Mouse (Mus musculus) hindbrain, embryonic 11.5 days (tissue): ENCODE measurements around the gene Slco1a5. TPM values are rescaled to one million over a fixed set of nuclear protein-coding genes. Genes with fewer than 3 reads are reported as not detected.

Source experiments
- ATAC-seq: fragments of 200-750 bp; cut with Nextera tagmentation; 2 replicates; pipeline ENCODE4 v1.8.0; 2017; ENCODE audit warnings: mild to moderate bottlenecking, moderate TSS enrichment, moderate library complexity; ENCODE audit not compliant: low FRiP score
- DNase-seq: peaks from one replicate; pipeline ENCODE4 v3.0.0-alpha.2; 2015; ENCODE audit warnings: low spot score
- H3K27ac ChIP-seq: fragments of 300-500 bp; sonication (generic); 2 replicates; pipeline ENCODE4 v1.5.1; 2014; ENCODE audit warnings: mild to moderate bottlenecking, low read depth, low read length
- H3K27me3 ChIP-seq: fragments of 300-500 bp; sonication (generic); 2 replicates; pipeline ENCODE4 v1.6.1; 2014; ENCODE audit warnings: mild to moderate bottlenecking, low read length, moderate library complexity, mixed read lengths; ENCODE audit not compliant: control insufficient read depth, insufficient read depth
- H3K36me3 ChIP-seq: fragments of 300-500 bp; sonication (generic); 2 replicates; pipeline ENCODE4 v1.6.1; 2014; ENCODE audit warnings: mild to moderate bottlenecking, low read length, moderate library complexity, mixed read lengths; ENCODE audit not compliant: control insufficient read depth, insufficient read depth
- H3K4me1 ChIP-seq: fragments of 300-500 bp; sonication (generic); replicated peaks from 2 replicates; pipeline ENCODE4 v1.6.1; 2014; ENCODE audit warnings: low read length, mixed read lengths; ENCODE audit not compliant: control insufficient read depth, insufficient read depth
- H3K4me2 ChIP-seq: fragments of 300-500 bp; sonication (generic); replicated peaks from 2 replicates; pipeline ENCODE4 v1.6.1; 2014; ENCODE audit warnings: mild to moderate bottlenecking, low read depth, low read length
- H3K4me3 ChIP-seq: fragments of 300-500 bp; sonication (generic); 2 replicates; pipeline ENCODE4 v1.5.1; 2014; ENCODE audit warnings: low read depth, low read length
- H3K9ac ChIP-seq: fragments of 300-500 bp; sonication (generic); 2 replicates; pipeline ENCODE4 v1.6.1; 2014; ENCODE audit warnings: low read depth, low read length
- H3K9me3 ChIP-seq: fragments of 300-500 bp; sonication (generic); 2 replicates; pipeline ENCODE4 v1.6.1; 2016; ENCODE audit warnings: low read length; ENCODE audit not compliant: control insufficient read depth
- WGBS: fragments of 180-500 bp; shearing (Covaris S2); extraction: QIAGEN DNeasy Blood & Tissue Kit; methylation state at CpG from one replicate; pipeline ENCODE4 v1.1.7; 2014; 5-methylcytosine and 5-hydroxymethylcytosine counted together
- polyA plus RNA-seq: library from polyadenylated mRNA; unstranded; fragments of >200 nt; fragmentation: Nextera tagmentation; extraction: Ambion mirVana; gene quantifications from 2 replicates; pipeline ENCODE4 v1.2.1, GENCODE M21; 2014

Slco1a5 gene
- polyA plus RNA-seq, 1 experiment from 2014 or later: 0.65 TPM

GRCm38 (mm10) chr6:142245065-142245464, 77.7 kb downstream of the Slco1a5 start:
- Histone ChIP-seq H3K27me3 (no peaks in the 10 kb centered on the region), H3K4me1 (no peaks in the 10 kb centered on the region), H3K9me3 (no peaks in the 10 kb centered on the region), H3K4me3 (no peak overlapping the region), H3K36me3 (no peaks in the 10 kb centered on the region), H3K27ac (no peak overlapping the region), H3K4me2 (no peak overlapping the region), H3K9ac (no peak overlapping the region)
- WGBS: 87% methylated on average over 5 of the region's 5 CpGs
- no peak for ATAC-seq
- no peak for DNase-seq

- ATAC-seq (no peak), DNase-seq (no peak)
- H3K27me3 ChIP-seq: no peaks in the 10 kb centered on the region
- no peaks in the 10 kb centered on the region for H3K4me1 ChIP-seq
- H3K27ac ChIP-seq: no peak overlapping the region
- H3K4me2 ChIP-seq: no peak overlapping the region
- 58% methylated on average over 1 of the region's 1 CpGs for WGBS
- H3K4me3 ChIP-seq: no peak overlapping the region
- no peaks in the 10 kb centered on the region for H3K36me3 ChIP-seq
- H3K9ac ChIP-seq: no peak overlapping the region
- H3K9me3 ChIP-seq: no peaks in the 10 kb centered on the region
Observed at GRCm38 (mm10) chr6:142239468-142239867, 83.3 kb downstream of the Slco1a5 start.

- H3K36me3 ChIP-seq: no peaks in the 10 kb centered on the region
- H3K27me3 ChIP-seq: no peaks in the 10 kb centered on the region
- no peak overlapping the region for H3K4me3 ChIP-seq
- no peak overlapping the region for H3K9ac ChIP-seq
- H3K4me2 ChIP-seq: no peak overlapping the region
- DNase-seq: no peak
- no peaks in the 10 kb centered on the region for H3K4me1 ChIP-seq
- no peak overlapping the region for H3K27ac ChIP-seq
- ATAC-seq: no peak
- no peaks in the 10 kb centered on the region for H3K9me3 ChIP-seq
Observed at GRCm38 (mm10) chr6:142220138-142220537, 102.6 kb downstream of the Slco1a5 start.

GRCm38 (mm10) chr6:142211821-142212220, 111.0 kb downstream of the Slco1a5 start:
- H3K36me3 ChIP-seq: no peaks in the 10 kb centered on the region
- no peaks in the 10 kb centered on the region for H3K27me3 ChIP-seq
- ATAC-seq (no peak), DNase-seq (no peak)
- no peak overlapping the region for H3K4me3 ChIP-seq
- no peaks in the 10 kb centered on the region for H3K4me1 ChIP-seq
- H3K9ac ChIP-seq: no peak overlapping the region
- no peaks in the 10 kb centered on the region for H3K9me3 ChIP-seq
- no peak overlapping the region for H3K27ac ChIP-seq
- H3K4me2 ChIP-seq: no peak overlapping the region

DNA sequence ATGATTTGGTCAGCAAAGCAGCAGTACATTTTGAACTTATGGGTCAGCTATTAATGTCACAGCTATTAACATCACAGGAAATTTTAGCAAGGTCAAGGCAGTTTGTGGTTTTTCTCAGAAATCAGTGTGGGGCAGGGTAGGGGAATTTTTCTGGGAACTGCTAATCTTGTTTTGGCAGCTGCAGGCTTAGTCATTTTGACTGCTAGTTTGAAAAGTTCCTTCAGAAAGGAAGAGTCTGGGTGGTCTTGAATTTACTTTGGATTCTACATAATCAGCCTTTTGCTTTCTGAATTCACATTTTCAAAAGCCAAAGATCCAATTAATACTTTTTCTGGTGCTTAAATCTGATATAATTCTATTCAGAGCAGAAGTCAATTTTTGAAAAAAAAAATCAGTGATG, 113.0 kb downstream of the Slco1a5 start:
- Histone ChIP-seq H3K36me3 (no peaks in the 10 kb centered on the region), H3K4me1 (no peaks in the 10 kb centered on the region), H3K27me3 (no peaks in the 10 kb centered on the region), H3K9ac (no peak overlapping the region), H3K9me3 (no peaks in the 10 kb centered on the region), H3K4me3 (no peak overlapping the region), H3K27ac (no peak overlapping the region), H3K4me2 (no peak overlapping the region)
- DNase-seq (no peak), ATAC-seq (no peak)

DNA sequence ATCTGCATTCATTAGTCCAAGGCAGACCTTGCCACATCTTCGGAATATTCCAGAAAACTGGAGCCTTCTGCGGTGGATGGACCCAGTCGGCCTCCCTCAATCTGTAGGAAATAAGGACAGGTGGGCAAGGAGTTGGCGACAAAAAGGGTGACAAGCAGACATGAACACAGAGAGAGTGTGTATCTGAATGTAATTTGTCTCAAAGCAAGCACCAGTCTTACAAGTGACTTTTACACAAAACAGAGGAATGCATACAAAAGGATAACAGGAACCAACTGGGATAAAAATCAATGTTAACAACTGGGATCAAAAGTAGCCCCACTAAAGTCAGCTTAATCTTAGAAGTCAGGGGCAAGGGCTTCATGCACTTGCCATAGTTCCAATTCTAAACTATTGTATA, 114.4 kb downstream of the Slco1a5 start, which contains the start of gene Slco1a6:
TSS of gene Slco1a6 (minus strand) at position 101 of the 400 bp plus-strand sequence.
- Histone ChIP-seq H3K4me2 (no peak within 1 kb of the TSS), H3K4me1 (no peaks in the 10 kb centered on the region), H3K9ac (no peak within 1 kb of the TSS), H3K4me3 (no peak within 1 kb of the TSS), H3K36me3 (no peaks in the 10 kb centered on the region), H3K27me3 (no peaks in the 10 kb centered on the region), H3K9me3 (no peaks in the 10 kb centered on the region), H3K27ac (no peak within 1 kb of the TSS)
- DNase-seq (no peak), ATAC-seq (no peak)
- 96% methylated on average over 4 of the region's 4 CpGs for WGBS

DNA sequence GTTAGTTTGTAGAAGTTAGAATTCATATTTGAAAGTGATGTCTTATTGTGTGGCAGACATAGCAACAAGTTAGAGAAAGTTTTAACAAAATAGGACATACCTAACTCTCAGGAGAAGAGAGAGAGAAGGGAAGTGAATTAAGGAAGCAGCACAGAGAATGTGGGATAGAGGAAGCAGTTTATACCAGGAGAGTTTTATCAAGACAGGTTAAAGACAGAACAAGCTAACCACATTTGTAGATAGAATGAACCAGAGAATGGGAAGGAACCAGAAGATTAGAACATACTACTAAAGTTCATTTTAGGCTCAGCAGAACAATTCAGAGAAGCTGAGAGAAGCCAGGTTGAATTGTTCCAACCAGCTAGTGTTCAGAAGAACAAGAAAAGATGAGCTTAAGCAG, 122.3 kb downstream of the Slco1a5 start:
- Histone ChIP-seq H3K4me2 (no peak overlapping the region), H3K27ac (no peak overlapping the region), H3K9ac (no peak overlapping the region), H3K9me3 (no peaks in the 10 kb centered on the region), H3K27me3 (no peaks in the 10 kb centered on the region), H3K4me3 (no peak overlapping the region), H3K4me1 (no peaks in the 10 kb centered on the region), H3K36me3 (no peaks in the 10 kb centered on the region)
- DNase-seq (no peak), ATAC-seq (no peak)

- H3K9me3 ChIP-seq: no peaks in the 10 kb centered on the region
- no peak overlapping the region for H3K4me3 ChIP-seq
- H3K27ac ChIP-seq: no peak overlapping the region
- H3K4me1 ChIP-seq: no peaks in the 10 kb centered on the region
- H3K36me3 ChIP-seq: no peaks in the 10 kb centered on the region
- ATAC-seq (no peak), DNase-seq (no peak)
- 83% methylated on average over 8 of the region's 8 CpGs for whole genome bisulfite sequencing
- no peak overlapping the region for H3K4me2 ChIP-seq
- H3K9ac ChIP-seq: no peak overlapping the region
- H3K27me3 ChIP-seq: no peaks in the 10 kb centered on the region
Observed at GRCm38 (mm10) chr6:142194245-142194644, 128.5 kb downstream of the Slco1a5 start.

GRCm38 (mm10) chr6:142191962-142192361, 130.8 kb downstream of the Slco1a5 start:
- no peak for DNase-seq
- Histone ChIP-seq H3K36me3 (no peaks in the 10 kb centered on the region), H3K4me1 (no peaks in the 10 kb centered on the region), H3K27ac (no peak overlapping the region), H3K27me3 (no peaks in the 10 kb centered on the region), H3K9ac (no peak overlapping the region), H3K4me3 (no peak overlapping the region), H3K4me2 (no peak overlapping the region), H3K9me3 (no peaks in the 10 kb centered on the region)
- 76% methylated on average over 1 of the region's 1 CpGs for WGBS
- ATAC-seq: no peak
